Mouse (Mus musculus): ENCODE results near the gene Vwa3b. TPM values are rescaled to one million over a fixed set of nuclear protein-coding genes. Genes with fewer than 3 reads are reported as not detected.
A peak's percentile ranks its signal among the peaks of the same experiment; 100 is the strongest.

The Vwa3b gene
- polyA plus RNA-seq, 1 experiment from 2014 or later: not detected

- H3K4me1 ChIP-seq: peaks cover 8% of the 10 kb centered on the region
- no peaks in the 10 kb centered on the region for H3K36me3 ChIP-seq
- H3K9me3 ChIP-seq: no peaks in the 10 kb centered on the region
- H3K4me3 ChIP-seq: no peak overlapping the region
- no peaks in the 10 kb centered on the region for H3K27me3 ChIP-seq (ENCODE audit: insufficient read depth, poor library complexity, severe bottlenecking)
- no peak overlapping the region for H3K27ac ChIP-seq
- 74% methylated on average over 5 of the region's 5 CpGs for WGBS
- DNase-seq (ENCODE audit: low spot score): no peak
These were observed 153.5 kb downstream of the Vwa3b start for GRCm38 (mm10) chr1:37179852-37180251.

GRCm38 (mm10) chr1:37187050-37187449 lies 160.7 kb downstream of the Vwa3b start:
- no peak for DNase-seq (ENCODE audit: low spot score)
- Histone ChIP-seq H3K9me3 (no peaks in the 10 kb centered on the region), H3K27me3 (ENCODE audit: insufficient read depth, poor library complexity, severe bottlenecking) (peaks cover 4% of the 10 kb centered on the region; the same call in 1 of the 2 replicates), H3K4me1 (peaks cover under 1% of the 10 kb centered on the region), H3K27ac (no peak overlapping the region), H3K4me3 (no peak overlapping the region), H3K36me3 (no peaks in the 10 kb centered on the region)
- WGBS: 59% methylated on average over 6 of the region's 6 CpGs

- no peak for DNase-seq (ENCODE audit: low spot score)
- Histone ChIP-seq H3K36me3 (no peaks in the 10 kb centered on the region), H3K27ac (no peak overlapping the region), H3K4me3 (no peak overlapping the region), H3K9me3 (no peaks in the 10 kb centered on the region), H3K27me3 (ENCODE audit: insufficient read depth, poor library complexity, severe bottlenecking) (no peaks in the 10 kb centered on the region), H3K4me1 (no peaks in the 10 kb centered on the region)
- WGBS: 61% methylated on average over 4 of the region's 4 CpGs
These were observed 168.2 kb downstream of the Vwa3b start for GRCm38 (mm10) chr1:37194607-37195006.

DNA sequence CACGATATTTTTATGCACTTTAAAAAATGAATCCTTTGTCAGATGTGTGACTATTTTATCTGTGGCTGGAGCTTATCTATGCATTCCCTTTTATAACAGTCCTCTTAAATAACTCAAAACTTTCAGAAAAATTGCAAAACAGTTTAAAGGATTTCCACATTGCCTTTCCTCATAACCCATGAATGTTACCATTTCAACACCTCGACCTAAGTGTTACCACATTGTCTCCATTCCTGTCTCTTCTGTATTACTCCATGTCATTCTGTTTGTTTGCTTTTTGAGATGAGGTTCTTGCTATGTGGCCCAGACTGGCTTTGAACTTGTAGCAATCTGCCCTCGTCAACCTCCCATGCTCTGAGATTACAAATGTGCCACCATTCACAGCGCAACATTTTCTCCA lies 175.0 kb downstream of the Vwa3b start:
- Histone ChIP-seq H3K27ac (no peak overlapping the region), H3K4me3 (no peak overlapping the region), H3K4me1 (no peaks in the 10 kb centered on the region), H3K36me3 (no peaks in the 10 kb centered on the region), H3K27me3 (ENCODE audit: insufficient read depth, poor library complexity, severe bottlenecking) (no peaks in the 10 kb centered on the region), H3K9me3 (no peaks in the 10 kb centered on the region)
- no peak for DNase-seq (ENCODE audit: low spot score)
- 78% methylated on average over 4 of the region's 4 CpGs for WGBS

GRCm38 (mm10) chr1:37207743-37208142 lies 181.3 kb downstream of the Vwa3b start:
- Histone ChIP-seq H3K36me3 (no peaks in the 10 kb centered on the region), H3K4me3 (no peak overlapping the region), H3K27ac (no peak overlapping the region), H3K4me1 (no peaks in the 10 kb centered on the region), H3K9me3 (no peaks in the 10 kb centered on the region), H3K27me3 (ENCODE audit: insufficient read depth, poor library complexity, severe bottlenecking) (no peaks in the 10 kb centered on the region)
- WGBS: 77% methylated on average over 8 of the region's 8 CpGs
- peak; percentile 61 for DNase-seq (ENCODE audit: low spot score)

DNA sequence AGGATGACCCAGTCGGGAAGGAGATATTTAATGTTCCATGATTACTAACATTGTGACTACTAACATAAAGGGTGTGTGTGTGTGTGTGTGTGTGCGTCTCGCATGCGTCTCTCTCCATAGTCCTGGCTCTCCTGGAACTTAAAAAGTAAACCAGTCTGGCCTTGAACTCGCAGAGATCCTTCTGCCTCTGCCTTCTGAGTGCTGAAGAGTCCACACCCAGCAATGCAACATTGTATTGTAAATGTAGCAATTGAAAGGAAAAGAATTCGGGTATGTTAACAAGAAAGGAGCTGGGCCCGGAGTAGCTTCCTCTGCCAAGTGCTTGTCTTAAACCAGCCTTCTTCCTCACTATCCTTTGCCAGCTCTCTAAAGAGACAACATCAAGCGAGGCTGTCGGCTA lies 186.0 kb downstream of the Vwa3b start:
- H3K27me3 ChIP-seq (ENCODE audit: insufficient read depth, poor library complexity, severe bottlenecking): no peaks in the 10 kb centered on the region
- WGBS: 86% methylated on average over 9 of the region's 9 CpGs
- no peak for DNase-seq (ENCODE audit: low spot score)
- H3K9me3 ChIP-seq: no peaks in the 10 kb centered on the region
- H3K4me3 ChIP-seq: no peak overlapping the region
- no peaks in the 10 kb centered on the region for H3K36me3 ChIP-seq
- no peak overlapping the region for H3K27ac ChIP-seq
- H3K4me1 ChIP-seq: no peaks in the 10 kb centered on the region

DNA sequence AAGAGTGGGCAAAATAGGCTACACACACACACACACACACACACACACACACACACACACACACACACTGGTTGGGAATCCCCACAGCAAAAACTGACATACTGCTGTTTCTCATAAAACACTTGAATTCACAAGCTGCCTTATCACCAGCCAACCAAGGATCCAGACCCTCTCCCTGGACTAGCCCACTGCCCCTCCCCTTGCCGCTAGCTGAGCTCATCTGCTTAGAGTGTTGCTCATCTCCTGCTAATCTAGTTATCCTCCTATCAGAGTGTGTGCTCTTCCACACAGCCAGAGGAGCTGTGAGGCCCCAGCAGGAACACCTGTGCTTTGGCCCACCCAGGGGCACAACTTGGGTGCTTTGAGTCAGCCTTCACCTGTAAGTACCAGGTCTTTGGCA lies 187.7 kb downstream of the Vwa3b start, which contains the start of gene Cnga3:
Gene Cnga3, plus strand, starts transcription at position 291 of the 400 bp plus-strand sequence.
- no peaks in the 10 kb centered on the region for H3K36me3 ChIP-seq
- H3K9me3 ChIP-seq: no peaks in the 10 kb centered on the region
- WGBS: 30% methylated on average over 1 of the region's 1 CpGs
- DNase-seq (ENCODE audit: low spot score): no peak
- no peak within 1 kb of the TSS for H3K27ac ChIP-seq
- no peak within 1 kb of the TSS for H3K4me3 ChIP-seq
- H3K4me1 ChIP-seq: no peaks in the 10 kb centered on the region
- H3K27me3 ChIP-seq (ENCODE audit: insufficient read depth, poor library complexity, severe bottlenecking): no peaks in the 10 kb centered on the region

DNA sequence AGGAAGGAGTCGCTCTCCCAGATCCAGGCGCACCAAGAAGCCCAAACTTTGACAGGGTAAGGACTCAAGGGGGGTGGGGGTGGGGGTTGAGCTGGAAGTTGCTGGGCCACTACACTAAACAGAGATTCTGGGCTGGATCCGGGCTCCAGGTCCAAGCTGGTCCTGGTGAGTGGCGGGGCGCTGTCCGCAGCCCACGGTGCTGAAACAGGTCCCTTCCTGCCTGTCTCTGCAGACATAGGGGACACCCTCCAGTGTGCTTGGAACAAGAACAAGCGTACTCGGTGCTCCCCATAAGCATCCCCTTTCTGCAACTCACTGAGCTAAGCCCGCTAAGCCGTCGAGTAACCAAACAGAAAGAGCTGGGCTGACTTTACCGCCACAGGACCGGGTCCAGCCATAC lies 192.0 kb downstream of the Vwa3b start:
- H3K27me3 ChIP-seq (ENCODE audit: insufficient read depth, poor library complexity, severe bottlenecking): no peaks in the 10 kb centered on the region
- WGBS: 6% methylated on average over 14 of the region's 14 CpGs

DNA sequence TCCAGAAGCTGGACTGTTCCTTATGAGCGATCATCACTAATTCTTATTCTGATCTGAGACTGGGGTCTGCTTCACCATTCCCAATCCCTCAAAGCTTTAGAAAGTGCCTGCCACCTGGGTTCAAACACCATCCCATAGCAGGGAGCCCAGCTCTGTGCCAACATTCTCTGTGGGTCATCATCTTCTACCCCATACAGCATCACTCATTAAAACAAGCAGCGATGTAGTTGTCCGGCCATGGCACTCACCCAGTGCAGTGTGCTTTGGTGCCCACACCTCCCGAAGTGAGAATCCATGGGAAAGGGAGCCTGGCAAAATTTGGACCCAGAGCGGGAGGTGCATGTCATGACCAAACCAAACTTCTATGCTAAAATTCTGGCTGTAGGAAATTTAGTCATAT lies 193.2 kb downstream of the Vwa3b start:
- no peak for DNase-seq (ENCODE audit: low spot score)
- Histone ChIP-seq H3K4me3 (no peak overlapping the region), H3K36me3 (no peaks in the 10 kb centered on the region), H3K27ac (no peak overlapping the region), H3K4me1 (no peaks in the 10 kb centered on the region), H3K27me3 (ENCODE audit: insufficient read depth, poor library complexity, severe bottlenecking) (no peaks in the 10 kb centered on the region), H3K9me3 (no peaks in the 10 kb centered on the region)
- 85% methylated on average over 5 of the region's 5 CpGs for WGBS

More for the DNA sequence above, 192.0 kb downstream of the Vwa3b start:
- Histone ChIP-seq H3K27ac (no peak overlapping the region), H3K36me3 (no peaks in the 10 kb centered on the region), H3K4me1 (no peaks in the 10 kb centered on the region), H3K9me3 (no peaks in the 10 kb centered on the region), H3K4me3 (no peak overlapping the region)
- DNase-seq (ENCODE audit: low spot score): peak; percentile 85

GRCm38 (mm10) chr1:37220134-37220907 lies 193.9 kb downstream of the Vwa3b start:
- Histone ChIP-seq H3K9me3 (no peaks in the 10 kb centered on the region), H3K27me3 (ENCODE audit: insufficient read depth, poor library complexity, severe bottlenecking) (no peaks in the 10 kb centered on the region), H3K4me1 (no peaks in the 10 kb centered on the region), H3K27ac (no peak overlapping the region), H3K4me3 (no peak overlapping the region), H3K36me3 (no peaks in the 10 kb centered on the region)
- 46% methylated on average over 6 of the region's 6 CpGs for WGBS
- no peak for DNase-seq (ENCODE audit: low spot score)

GRCm38 (mm10) chr1:37222002-37222401 lies 195.6 kb downstream of the Vwa3b start:
- Histone ChIP-seq H3K4me3 (no peak overlapping the region), H3K27me3 (ENCODE audit: insufficient read depth, poor library complexity, severe bottlenecking) (no peaks in the 10 kb centered on the region), H3K36me3 (no peaks in the 10 kb centered on the region), H3K9me3 (no peaks in the 10 kb centered on the region), H3K4me1 (no peaks in the 10 kb centered on the region), H3K27ac (no peak overlapping the region)
- WGBS: 37% methylated on average over 7 of the region's 7 CpGs
- no peak for DNase-seq (ENCODE audit: low spot score)

DNA sequence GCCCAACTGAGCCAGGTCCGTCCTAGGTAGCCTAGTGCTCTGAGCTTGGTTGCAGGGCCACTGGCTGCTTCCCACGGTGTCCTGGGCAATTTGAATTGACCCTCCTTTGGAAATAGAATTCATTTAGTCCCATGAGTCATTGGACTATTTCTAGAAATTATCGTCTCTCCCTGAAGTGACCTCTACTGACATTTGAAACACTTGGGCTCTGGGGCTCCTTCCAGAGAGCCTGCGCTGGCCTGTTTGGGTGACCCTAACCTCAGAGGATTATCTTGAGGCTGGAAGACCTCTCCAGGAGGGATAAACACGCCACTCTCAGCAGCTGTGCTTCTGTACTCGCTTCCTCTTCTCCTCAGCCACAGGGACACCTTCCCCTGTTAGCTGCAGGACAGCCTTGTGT lies 204.0 kb downstream of the Vwa3b start:
- no peaks in the 10 kb centered on the region for H3K4me1 ChIP-seq
- no peak overlapping the region for H3K27ac ChIP-seq
- no peak for DNase-seq (ENCODE audit: low spot score)
- 57% methylated on average over 6 of the region's 6 CpGs for WGBS
- H3K27me3 ChIP-seq (ENCODE audit: insufficient read depth, poor library complexity, severe bottlenecking): no peaks in the 10 kb centered on the region
- H3K36me3 ChIP-seq: no peaks in the 10 kb centered on the region
- 0 out of 2 replicates have a peak, but pooled peaks cover 3% of the 10 kb centered on the region for H3K9me3 ChIP-seq
- no peak overlapping the region for H3K4me3 ChIP-seq

DNA sequence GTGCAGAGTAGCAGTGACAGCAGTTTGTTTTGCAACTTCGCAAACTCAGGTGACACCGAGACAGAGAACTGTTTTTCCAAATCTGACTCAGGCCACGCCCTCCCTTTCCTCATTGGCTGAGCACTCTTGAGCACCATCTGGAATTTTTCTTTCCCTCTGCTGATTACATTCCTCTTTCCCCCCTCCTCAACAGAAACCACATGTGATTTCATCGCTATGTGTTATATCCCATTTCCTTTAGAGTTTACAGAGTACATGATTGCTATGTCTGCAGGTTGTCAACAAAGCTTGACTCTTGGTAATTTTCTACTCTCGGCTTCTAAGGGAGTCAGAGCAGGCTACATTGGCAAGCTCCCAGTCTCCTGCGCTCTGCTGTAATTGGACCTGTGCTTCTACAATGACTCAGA lies 204.9 kb downstream of the Vwa3b start:
- no peaks in the 10 kb centered on the region for H3K36me3 ChIP-seq
- WGBS: 58% methylated on average over 6 of the region's 6 CpGs
- no peaks in the 10 kb centered on the region for H3K27me3 ChIP-seq (ENCODE audit: insufficient read depth, poor library complexity, severe bottlenecking)
- H3K4me1 ChIP-seq: no peaks in the 10 kb centered on the region
- H3K27ac ChIP-seq: no peak overlapping the region
- no peak for DNase-seq (ENCODE audit: low spot score)
- 0 out of 2 replicates have a peak, but pooled peaks cover 3% of the 10 kb centered on the region for H3K9me3 ChIP-seq
- H3K4me3 ChIP-seq: no peak overlapping the region
